Mouse (Mus musculus) G1E-ER4 (cell line): ENCODE results near the gene Galp. TPM values are rescaled to one million over a fixed set of nuclear protein-coding genes. Genes with fewer than 3 reads are reported as not detected.

Experiments used
- GATA1 ChIP-seq: IDR thresholded peaks from one replicate; pipeline ENCODE4 v1.8.0; 2012; ENCODE audit warnings: low read length, inconsistent platforms
- polyA plus RNA-seq: library from polyadenylated mRNA; stranded (reverse); fragments of >175 nt; gene quantifications from 2 replicates; pipeline ENCODE4 v1.2.3, GENCODE M21; 2012

Galp gene
- polyA plus RNA-seq, 1 experiment: not detected

DNA sequence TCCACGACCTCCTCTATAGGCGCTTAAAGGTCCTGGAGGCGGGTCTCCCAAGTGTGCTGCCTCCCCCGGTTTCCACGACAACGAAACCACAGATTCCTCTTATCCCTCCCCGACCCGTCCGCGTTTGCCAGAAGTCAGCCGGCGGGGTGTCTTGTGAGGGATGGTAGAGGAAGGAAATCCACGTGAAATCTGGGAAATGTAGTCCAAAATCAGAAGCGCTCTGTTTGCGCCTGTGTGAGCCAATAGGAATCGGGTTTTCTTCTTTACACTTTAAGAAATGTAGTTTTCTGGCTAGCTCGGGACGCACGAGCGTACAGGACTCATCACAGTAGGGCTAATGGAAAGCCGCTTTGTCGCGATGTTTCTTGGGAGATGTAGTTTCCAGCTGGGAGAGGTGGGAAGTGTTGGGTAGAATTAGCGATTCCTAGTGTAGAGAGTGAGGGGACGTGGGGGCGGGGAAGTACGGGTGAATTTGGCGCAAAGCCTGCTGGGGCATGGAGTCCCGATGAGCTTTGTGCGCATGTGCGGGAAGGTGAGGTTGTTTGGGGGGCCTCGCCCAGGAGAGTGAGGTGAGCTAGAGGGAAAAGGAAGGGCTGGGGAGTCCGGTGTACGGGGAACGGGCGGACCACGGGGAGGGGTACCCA, 24.8 kb upstream of the Galp start, which contains the start of gene Zfp444:
Gene Zfp444, plus strand, starts transcription at position 221 of the 644 bp plus-strand sequence.
- TF ChIP-seq GATA1: no peak

DNA sequence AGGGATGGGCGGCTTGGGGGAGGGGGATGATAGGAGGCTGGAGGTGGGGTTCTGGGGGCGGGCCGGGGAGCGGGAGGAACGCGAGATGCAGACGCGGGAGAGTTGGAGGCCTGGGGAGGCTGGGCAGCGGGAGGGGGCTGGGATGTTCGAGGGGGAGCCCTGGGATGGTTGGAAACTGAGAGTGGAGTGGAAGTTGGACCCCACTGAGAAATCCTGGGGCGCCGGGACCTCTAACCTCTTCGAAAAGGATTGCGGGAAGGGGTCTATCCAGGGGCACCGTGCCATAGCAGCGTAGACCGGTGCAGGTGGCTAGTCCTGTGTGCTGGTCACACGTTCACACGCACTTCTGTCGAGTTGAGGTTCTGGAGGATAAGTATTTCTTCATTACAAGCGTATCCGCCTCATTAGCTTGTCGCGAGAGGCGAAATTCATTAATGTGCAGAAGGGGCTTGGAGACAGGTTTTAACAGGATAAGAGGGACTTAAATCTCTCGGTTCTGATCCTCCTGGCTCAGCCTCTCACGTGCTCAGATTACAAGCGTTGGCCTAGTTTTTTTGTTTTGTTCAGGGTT, 24.1 kb upstream of the Galp start:
- TF ChIP-seq GATA1: no peak

DNA sequence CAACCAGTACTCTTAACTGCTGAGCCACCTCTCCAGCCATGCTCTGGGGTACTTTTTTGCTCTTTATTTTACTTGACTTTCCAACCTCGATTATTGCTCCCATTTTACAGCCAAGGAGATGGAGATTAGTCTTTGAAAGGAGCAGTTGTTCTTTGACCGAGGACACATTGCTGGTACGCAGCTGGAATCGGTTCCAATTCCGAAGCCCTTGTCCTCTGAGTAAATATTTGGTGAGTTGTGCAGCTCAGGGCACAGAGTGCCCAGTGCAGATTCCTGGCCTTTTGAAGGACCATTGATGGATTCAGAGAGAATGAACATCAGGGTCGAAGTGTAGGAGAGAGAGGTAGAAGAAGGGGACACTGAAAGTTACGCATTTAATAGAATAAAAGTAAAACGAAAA, 23.0 kb upstream of the Galp start:
- no peak for TF ChIP-seq GATA1

DNA sequence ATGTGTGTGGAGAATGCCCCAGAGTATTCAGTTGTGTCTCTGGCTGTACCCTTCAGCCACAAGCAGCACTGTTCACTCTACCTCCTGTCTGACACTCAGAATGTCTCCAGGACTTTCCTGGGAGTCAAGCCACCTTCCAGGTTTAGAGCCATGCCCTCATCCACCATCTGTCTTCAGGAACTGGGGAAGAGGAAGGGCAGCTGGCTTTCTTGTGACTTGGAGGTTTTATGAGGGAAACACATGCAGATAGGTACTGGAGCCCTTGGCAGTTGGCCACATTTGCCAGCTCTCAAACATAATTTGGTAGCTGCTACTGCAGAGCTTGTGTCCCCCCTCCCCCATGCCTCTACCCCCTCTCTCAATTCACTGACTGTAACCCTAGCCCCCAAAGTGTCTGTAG, 17.9 kb upstream of the Galp start:
- TF ChIP-seq GATA1: no peak

DNA sequence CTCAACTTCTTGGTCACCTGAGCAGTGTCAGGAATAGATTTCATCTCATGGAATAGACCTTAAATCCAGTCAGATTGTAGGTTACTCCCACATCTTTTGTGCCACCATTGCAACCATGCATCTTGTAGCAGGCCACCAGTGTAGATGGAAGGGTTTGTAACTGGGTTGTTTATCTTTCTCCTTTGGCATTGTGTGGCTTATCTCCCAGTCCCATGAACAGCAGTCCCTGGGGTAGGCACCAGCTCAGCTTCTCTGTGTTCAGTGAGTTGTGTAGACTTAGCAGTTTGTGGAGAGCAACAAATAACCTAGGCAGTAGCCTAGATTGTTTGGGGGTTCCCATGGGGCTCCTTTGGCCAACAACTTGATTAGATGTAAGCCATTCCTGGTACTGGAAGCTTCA, 14.0 kb upstream of the Galp start:
- no peak for TF ChIP-seq GATA1

DNA sequence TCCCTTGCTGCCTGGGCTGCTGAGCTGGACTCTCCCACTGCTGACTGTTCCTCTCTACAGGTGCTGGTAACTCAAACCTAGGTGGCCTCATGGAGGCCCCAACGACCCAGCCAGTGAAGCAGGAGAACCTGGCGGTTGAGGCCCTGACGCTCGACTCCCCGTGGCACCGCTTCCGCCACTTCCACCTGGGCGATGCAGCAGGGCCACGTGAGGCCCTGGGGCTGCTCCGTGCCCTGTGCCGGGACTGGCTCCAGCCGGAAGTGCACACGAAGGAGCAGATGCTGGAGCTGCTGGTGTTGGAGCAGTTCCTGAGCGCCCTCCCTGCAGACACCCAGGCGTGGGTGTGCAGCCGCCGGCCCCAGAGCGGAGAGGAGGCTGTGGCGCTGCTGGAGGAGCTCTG, 13.1 kb upstream of the Galp start:
- TF ChIP-seq GATA1: no peak

DNA sequence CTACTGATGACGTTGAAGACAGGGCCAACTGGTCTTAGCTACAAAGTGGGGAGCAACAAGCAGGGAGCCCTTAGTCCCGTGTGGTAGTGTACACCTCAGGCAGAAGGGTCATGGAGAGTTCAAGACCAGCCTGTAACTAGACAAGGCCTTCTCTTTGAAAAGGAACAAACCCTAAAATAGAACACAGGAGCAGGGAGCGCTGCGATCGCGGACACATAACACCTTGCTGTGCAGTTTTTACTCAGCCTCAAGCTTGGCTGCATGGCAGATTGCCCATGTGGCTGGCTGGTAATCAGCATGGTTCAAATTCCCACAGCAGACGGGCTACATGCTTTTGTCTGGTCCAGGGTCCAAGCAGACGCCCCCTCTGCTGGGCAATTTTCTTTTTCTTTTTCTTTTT, 12.4 kb upstream of the Galp start:
- no peak for TF ChIP-seq GATA1

DNA sequence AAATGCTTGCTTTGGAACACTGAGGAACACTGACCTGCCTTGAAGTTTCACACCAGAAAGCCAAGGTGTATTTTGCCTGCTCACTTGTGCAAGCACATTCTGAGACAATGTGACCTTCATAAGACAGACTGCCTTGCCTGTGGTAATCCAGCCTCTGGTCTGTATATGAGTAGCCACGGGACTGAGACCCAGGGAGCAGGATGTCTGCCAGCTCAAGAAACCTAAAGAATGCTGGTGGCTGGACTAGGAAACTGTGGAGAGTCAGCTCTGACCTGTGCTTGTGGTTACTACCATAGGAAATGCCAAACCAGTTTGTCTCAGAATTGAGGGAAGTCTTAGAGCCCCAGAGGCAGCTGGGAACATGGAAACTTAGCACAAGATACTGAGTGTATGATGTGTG, 11.5 kb upstream of the Galp start:
- no peak for TF ChIP-seq GATA1

DNA sequence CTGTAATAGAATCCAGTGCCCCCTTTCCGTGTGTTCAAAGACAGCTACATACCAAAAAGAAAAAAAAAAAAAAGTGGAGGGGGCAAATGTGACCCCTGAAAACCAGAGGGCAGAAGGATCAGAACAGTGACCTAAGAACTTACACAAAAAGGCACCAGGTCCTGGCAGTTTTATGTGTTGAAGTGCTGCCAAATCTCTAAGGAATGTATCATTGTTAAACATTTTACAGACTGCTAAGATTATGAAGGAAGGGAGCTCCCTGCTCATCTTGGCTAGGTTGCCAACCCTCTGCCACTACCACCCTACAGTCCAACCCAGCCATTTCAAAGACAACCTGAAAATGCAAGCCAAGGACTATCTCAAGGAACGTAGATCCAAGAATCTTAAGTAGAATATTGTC, 10.7 kb upstream of the Galp start:
- TF ChIP-seq GATA1: no peak

DNA sequence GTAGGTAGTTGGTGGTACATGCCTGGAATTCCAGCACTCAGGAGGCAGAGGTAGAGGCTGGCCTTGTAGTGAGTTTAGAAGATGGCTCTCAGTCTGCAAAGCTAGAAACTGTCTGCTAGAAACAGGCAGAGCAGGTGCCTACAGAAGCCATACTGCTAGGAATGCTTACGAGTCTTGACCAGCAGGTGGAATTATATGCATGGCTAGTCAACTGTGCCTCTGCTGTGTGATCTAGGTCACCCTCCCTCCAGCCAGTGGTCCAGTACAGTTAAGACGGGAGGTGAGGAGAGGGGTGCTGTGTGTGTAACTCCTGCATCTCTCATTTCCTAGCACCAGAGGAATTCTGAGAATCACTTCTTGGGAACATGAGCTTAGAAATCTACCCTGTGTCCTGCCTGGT, 10.1 kb upstream of the Galp start:
- no peak for TF ChIP-seq GATA1

DNA sequence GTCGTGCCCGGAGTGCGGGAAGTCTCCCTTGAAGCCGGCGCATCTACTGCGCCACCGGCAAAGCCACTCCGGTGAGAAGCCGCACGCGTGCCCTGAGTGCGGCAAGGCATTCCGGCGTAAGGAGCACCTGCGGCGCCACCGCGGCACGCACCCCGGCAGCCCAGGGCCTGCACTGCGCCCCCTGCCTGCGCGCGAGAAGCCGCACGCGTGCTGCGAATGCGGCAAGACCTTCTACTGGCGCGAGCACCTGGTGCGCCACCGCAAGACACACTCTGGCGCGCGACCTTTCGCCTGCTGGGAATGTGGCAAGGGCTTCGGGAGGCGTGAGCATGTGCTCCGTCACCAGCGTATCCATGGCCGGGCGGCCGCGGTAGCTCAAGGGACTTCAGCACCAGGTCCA, 7.3 kb upstream of the Galp start:
- no peak for TF ChIP-seq GATA1

DNA sequence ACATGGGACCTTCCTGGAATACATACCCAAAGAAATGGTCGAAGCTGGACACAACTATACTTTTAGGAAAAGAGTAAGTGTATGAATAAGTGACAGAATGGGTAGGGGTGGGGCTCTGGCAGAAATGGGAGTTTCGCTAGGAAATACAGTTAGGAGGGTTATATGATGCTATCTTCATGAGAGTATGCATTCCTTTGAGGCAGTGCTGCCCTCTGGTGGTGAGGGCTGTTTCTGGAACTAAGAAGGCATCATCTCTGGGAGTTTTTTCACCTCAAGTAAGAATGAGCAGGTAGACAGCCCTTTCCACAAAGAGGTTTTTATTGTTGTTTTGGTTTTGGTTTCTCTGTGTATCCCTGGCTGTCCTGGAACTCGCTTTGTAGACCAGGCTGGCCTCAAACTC, 5.5 kb upstream of the Galp start:
- TF ChIP-seq GATA1: no peak

DNA sequence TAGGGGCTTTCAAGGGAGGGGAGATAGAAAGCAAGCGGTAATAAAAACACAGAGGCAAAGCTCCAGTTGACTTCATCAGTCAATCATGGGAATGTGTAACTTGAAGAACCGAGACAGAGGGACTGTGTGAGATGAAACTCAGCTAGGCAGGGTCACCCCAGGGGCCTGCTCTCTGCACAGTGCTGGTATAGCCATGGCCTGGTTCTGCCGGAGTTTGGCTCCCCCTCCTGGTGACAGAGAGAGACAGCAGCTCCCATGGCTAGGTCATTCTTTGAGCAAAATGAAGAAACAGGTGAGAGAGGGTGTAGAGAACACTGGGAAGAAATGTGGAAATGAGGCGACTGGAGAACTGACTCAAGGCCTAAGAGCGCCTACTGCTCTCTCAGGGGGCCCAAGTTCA, 2.8 kb upstream of the Galp start:
- TF ChIP-seq GATA1: no peak

DNA sequence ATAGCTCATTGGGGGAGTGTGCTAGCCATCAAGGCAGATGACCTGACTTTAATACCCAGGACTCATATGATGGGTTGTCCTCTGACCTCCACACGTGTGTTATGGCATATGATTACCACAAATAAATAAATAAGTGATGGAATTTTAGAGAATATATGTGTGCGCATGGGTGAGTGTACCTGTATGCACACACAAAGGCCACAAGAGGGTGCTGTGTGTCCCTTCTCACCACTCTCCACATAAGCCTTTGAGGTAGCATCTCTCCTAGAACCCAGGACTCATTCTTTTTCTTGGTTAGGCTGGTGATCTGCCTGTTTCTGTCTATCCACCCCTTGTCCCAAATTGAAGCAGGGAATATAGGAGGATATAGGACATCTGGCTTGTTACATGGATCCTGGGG, 1.1 kb upstream of the Galp start:
- TF ChIP-seq GATA1: no peak

DNA sequence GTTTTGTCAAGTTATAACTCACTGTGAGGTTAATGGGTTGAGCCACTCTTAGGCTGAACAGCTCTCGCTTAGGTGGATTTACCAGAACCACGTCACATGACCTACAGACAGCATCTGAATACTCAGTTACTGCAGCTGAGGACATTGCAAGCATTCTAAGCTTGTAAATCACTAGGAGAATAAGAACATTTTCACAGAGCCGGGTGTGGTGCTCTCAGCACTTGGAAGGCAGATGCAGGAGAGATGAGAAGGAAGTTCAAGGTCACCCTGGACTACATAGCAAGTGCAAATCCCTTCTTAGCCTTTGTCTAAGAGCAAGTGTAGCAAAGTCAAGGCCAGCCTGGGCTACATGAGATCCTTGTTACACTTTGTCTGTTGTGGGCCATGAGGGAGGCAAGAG, 7.3 kb downstream of the Galp start:
- TF ChIP-seq GATA1: no peak

DNA sequence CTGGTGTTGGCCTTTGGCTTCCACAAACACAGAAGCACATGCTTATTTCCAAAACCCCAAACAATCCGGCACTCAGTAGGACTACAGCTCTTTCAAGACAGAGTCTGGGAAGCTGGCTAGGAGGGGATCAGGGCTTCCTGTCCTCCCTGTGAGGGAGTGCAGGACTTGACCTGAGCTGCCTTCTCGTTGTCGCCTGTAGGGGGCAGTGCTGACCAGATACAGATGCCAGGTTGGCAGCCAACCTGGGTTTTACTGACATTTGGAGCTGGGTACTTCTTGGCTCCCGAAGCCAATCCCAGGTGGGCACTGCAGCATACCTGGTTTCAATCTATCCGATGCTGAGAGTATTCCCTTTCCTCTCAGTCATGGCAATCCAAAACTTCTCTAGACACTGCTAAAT, 16.3 kb downstream of the Galp start:
- TF ChIP-seq GATA1: no peak

DNA sequence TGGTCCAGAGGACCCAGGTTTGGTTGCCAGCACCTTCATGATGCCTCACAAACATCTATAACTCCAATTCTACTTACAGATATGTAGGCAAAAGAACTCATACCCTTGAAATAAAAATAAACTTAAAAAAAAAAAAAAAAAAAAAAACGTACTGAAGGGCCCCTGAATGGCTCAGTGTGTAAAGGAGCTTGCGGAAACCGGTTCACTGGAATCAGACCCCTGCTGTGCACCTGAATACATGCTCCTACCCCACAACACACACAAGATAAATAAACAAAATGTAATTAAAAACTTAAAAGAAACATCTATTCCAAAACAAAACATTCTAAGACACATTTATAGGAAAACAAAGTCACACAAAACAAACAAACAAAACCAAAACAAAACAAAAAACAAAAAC, 23.3 kb downstream of the Galp start:
- no peak for TF ChIP-seq GATA1

DNA sequence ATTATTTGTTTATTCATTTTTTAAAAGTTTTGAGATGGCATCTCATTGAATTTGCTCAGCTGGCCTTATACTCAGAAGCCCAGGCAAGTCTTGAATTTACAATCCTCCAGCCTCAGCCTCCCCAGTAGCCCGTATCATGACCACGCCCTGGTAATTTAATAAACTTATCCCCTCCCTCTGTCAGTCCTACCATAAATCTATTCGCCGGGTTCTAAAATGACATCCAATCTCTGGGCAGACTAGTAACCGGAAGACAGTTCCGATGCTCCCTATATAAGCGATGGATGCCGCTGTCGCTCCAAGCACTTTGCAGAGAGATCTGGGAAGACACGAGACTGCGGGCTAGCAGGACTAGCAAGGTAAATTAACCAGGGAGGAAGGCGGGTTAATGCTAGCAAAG, 25.1 kb downstream of the Galp start, which contains the start of gene Zscan5b:
Gene Zscan5b, plus strand, starts transcription at position 301 of the 400 bp plus-strand sequence.
- TF ChIP-seq GATA1: no peak

DNA sequence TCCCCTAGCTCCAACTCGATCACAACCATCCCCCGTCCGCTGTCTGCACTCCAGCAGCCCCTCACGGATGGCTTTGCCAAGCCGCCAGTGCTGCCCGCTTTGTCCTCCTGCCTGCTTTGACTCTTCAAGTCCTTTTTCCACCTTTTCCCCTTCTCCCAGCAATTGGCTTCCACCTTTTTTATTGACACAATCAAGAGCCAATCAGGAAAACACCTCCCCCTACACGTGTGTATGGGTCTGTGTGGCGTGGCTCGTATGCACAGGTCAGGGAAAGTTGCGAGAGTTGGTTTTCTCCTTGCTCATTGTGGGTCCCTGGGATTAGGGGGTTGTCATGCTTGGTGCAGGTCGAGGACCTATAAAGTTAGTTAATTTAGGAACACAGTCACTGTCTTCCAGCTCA, 42.9 kb downstream of the Galp start:
- no peak for TF ChIP-seq GATA1
